Mouse (Mus musculus) urinary bladder, postnatal 25 days (tissue): Measurements from ENCODE around the gene Vwa8.
A peak's percentile ranks its signal among the peaks of the same experiment; 100 is the strongest.

ENCODE experiments used
- DNase-seq: peaks from one replicate; pipeline ENCODE4 v3.0.0; 2022; ENCODE audit warnings: low spot score

Vwa8 gene

GRCm38 (mm10) chr14:78848941-78849911 lies at the start of gene Vwa8:
Gene Vwa8 (plus strand): TSS chr14:78849052.
- DNase-seq, result peak; percentile 81

GRCm38 (mm10) chr14:78802378-78802777 lies 46.5 kb upstream of the Vwa8 start:
- no peak for DNase-seq

DNA sequence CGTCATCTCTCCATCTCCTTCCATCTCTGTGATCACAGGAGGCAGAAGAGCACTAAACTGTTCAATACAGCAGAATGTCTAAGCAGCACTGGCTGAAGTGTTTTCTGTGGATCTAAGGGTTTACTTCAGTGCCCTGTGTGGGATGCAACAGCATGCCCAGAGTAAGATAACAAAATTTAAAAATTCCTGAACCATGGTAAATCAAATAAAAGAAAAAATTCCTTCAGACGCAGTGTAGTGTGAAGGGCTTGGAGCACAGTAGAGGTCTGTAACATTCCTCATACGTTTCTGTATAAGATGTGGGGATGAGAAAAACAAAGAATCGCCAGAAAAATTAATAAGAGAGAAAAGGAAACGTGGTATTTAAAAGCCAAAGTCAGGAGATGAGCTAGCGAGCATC lies 44.9 kb upstream of the Vwa8 start:
- DNase-seq, result no peak

GRCm38 (mm10) chr14:78812896-78813295 lies 36.0 kb upstream of the Vwa8 start:
- DNase-seq, result no peak

DNA sequence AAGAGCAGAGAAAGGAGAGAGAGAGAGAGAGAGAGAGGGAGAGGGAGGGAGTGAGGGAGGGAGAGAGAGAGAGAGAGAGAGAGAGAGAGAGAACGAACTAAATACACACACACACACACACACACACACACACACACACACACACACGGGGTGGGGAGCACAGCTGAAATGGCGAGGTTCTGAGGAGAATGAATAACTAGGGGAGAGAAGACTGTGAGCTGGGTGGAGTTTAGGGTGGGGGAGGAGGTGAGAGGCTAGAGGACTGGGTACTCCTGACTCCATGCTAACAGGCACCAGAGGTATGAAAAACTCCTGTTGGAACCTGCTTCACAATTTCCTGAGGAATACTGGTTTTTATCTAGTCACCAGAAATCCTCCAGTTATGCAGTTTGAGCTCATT lies 32.4 kb upstream of the Vwa8 start:
- DNase-seq, result no peak

- DNase-seq, result no peak
Measured at GRCm38 (mm10) chr14:78817651-78818050, 31.2 kb upstream of the Vwa8 start.

- DNase-seq, result no peak
Measured at GRCm38 (mm10) chr14:78818406-78818805, 30.4 kb upstream of the Vwa8 start.

DNA sequence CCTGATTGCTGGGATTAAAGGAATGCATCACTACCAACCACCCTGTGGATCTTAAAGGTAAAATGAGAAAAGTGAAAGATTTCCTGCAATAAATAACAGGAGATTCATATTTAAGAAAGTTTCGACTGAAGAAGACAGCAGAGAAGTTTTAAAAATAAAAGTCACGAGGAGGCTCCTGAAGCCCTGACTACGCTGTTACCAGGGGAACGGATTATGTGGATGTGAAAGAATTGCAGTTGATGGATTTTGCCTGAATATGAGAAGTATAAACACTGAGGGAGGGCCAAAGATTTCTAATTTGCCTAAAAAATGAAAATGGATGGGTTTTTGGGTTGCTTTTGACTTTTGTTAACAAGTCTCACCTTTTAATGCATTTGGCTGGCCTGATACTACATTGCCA lies 24.8 kb upstream of the Vwa8 start:
- no peak for DNase-seq

DNA sequence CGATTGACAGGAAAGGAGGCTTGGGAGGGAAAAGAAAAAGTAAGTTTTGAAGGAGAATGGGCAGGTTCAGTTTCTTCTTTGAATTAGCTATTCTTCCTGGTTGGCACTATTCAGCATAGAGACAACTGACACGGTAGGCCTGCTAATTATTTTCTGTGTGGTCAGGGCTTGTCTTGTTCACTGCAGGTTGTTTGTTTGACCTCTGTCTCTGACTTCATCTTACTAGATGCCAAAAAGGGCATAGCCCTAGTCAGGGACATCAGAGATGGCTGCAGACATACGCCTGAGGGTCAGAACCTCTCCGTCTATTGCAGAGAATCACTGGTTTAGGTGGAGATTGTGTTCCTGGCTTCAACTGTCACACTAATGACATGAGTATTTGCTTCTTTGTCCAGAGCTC lies 24.3 kb upstream of the Vwa8 start:
- no peak for DNase-seq

DNA sequence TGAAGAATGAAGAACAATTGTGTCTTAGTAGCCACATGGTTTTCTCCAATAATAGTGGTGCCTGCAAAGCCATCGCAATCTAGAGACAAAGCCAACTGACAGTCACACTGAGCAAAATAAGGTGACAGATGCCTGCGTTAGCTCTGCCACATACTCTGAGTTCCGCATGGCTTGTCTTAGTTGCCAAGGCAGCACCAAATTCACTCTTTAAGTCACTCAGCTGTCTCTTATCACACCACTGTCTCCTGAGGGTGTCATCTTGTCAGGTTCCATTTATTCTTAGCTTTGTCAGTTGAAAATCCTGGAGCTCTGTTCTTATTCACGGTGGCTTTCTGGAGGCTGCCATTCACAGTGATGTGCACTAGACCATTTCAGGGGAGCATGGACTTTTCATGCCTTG lies 17.7 kb upstream of the Vwa8 start:
- DNase-seq, result no peak

DNA sequence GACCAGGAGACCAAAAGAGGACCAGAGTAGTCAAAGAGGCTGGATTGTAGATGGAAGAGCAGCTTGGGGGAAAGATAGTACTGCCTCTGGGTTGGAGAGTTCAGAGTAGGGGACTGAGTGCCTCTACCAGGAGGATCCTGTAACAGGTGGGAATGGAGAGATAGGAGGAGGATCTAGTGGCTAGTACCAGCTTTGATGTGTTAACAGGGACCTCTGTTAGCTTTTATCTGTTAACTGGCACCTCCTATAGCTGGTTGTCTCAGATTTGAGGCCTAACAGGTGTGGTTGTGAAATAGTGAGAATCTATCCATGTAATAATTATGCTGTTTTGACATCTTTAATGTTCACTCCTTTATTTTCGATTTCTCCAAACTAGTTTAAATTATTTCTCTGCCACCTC lies 904 bp upstream of the Vwa8 start:
- no peak for DNase-seq

DNA sequence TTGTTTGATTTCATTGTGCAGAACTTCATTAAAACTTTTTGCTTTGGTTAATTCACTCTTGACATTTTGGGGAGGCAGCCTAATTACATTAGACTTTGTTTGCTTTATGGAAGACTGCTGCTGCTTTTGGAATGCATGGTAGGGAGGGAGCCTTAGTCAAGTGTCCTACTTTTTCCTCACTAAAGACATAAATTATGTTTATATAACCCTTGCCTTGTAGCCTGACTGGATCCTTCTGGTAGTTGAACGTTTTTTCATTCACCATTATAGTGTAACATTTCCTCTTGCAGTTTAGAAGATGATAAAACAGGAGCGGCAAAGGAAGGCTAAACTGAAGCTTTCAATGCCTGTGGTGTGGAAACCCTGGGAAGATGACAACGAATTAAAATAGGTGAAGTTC lies 375 bp upstream of the Vwa8 start:
- no peak for DNase-seq

- no peak for DNase-seq
Measured at GRCm38 (mm10) chr14:78849961-78850578, 1.2 kb downstream of the Vwa8 start.

- no peak for DNase-seq
Measured at GRCm38 (mm10) chr14:78850666-78851065, 1.8 kb downstream of the Vwa8 start.

DNA sequence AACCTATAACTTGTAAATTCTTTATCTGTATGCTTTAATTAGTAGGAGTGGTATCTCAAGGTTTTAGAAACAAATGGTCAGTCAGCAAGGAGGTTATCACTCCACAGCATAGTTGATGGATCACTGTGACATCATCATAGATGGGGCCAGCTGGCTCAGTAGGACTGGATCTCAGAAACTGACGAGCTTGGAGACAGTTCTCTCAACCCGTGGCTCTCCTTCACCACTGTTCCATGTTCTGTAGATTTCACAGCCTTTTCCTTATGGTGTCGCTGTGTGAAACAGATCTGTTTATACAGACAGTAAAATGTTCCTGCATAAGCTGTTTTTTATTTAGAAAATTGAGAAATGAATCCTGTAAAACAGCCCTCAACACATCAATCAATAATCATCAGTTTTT lies 2.5 kb downstream of the Vwa8 start:
- DNase-seq, result no peak

- no peak for DNase-seq
Measured at GRCm38 (mm10) chr14:78852401-78853246, 3.8 kb downstream of the Vwa8 start.

DNA sequence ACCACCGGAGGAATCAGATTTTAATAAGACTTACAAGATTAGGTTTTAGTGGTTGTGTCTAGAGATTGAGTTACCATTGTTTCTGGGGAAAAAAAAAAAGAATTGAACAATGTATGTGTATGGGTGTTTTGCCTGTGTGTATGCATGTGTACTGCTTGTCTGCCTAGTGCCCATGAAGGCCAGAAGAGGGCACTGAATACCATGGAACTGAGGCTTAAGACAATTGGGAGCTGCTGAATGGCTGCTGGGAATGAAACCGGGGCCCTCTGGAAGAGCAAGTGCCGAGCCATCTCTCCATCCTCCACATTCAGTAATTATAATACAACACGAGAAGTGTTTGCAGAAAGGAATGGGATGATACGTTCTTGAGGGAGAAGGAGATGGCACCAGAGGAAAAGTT lies 12.3 kb downstream of the Vwa8 start:
- DNase-seq, result no peak

- DNase-seq, result no peak
Measured at GRCm38 (mm10) chr14:78870036-78870435, 21.2 kb downstream of the Vwa8 start.

GRCm38 (mm10) chr14:78877176-78877575 lies 28.3 kb downstream of the Vwa8 start:
- DNase-seq, result no peak

GRCm38 (mm10) chr14:78878402-78879045 lies 29.7 kb downstream of the Vwa8 start:
- no peak for DNase-seq

GRCm38 (mm10) chr14:78880879-78881278 lies 32.0 kb downstream of the Vwa8 start:
- DNase-seq, result no peak

GRCm38 (mm10) chr14:78881563-78881962 lies 32.7 kb downstream of the Vwa8 start:
- no peak for DNase-seq
